Mouse (Mus musculus) spleen, postnatal 4 days (tissue): ENCODE measurements around the gene Tmem179b.

Experiments used
- DNase-seq, 2 experiments: peaks; one replicate each; pipeline ENCODE4 v3.0.0; 2022; ENCODE audit warnings: low spot score in 2 of 2

Gene Tmem179b

DNA sequence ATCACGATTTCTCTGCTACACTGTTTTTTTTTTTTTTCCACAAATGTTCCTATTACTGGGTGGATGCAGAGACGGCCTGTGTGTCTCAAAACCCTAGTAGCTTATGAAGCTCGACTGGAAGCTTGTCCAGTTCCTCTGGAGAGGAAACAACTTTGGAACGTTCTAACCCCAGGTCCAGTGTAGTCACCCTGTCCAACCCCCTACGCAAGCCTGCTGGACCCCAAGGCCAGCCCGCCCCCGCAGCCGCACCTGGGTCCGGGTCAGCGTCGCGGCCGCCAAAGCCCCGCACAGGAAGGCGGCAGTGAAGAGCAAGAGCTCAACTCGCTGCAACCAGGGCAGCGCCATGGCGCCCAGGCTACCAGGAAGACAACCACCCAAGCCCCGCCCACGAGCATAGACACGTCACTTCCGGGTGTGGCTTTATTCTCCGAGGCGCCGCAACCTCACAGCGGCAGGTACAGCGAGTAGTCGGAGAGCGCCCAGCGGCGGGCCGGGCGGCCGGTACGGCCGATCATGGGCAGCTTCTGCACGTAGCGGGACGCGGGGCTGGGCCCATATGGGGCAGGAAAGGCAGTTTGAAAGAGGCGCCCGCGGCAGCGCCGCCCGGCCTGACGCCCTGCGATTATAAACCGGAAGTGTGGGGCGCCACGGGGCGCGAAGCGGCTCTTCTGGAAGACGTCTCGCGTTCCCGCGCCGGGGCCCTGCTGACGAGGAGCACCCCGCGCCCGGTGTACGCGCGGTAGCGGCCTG lies at the start of gene Tmem179b:
Tmem179b (minus strand) TSS at position 382 of the 750 bp plus-strand sequence.
- DNase-seq = peak; percentile 97 to 99

DNA sequence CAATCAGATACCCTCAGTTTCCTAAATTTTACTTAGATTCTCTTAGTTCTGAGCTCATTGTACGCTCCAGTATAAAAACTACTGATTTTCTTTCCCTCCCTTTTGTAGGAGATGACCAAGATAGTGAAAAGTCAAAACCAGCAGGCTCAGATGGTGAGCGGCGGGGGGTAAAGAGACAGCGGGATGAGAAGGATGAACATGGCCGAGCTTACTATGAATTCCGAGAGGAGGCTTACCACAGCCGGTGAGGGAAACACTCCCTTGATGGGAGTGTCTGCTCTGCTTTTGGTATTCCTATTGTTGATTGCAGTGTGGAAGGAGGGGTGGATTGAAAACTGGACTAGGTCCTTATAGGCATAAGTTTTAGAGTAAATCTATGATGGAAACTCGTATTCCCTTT lies 48.4 kb upstream of the Tmem179b start:
- DNase-seq = no peak

DNA sequence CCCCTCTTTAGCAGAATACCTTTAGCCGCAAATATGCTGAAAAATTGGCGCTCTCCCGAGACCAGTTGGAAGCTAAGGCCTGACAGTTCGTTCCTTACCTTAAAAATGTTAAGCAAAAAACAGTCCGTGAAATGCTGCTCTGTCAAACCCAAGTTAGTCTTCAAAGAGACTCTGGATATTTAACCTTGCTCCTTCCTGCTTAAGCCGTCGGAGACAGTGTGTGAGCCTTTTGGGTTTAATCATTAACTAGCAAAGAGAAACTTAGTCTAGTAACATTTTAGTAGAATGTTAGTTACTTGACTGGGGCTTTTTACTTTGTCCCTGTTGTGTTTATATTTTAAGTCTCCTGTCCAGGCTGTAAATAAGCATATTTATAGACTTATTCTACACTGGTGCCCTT lies 46.9 kb upstream of the Tmem179b start:
- no peak for DNase-seq

DNA sequence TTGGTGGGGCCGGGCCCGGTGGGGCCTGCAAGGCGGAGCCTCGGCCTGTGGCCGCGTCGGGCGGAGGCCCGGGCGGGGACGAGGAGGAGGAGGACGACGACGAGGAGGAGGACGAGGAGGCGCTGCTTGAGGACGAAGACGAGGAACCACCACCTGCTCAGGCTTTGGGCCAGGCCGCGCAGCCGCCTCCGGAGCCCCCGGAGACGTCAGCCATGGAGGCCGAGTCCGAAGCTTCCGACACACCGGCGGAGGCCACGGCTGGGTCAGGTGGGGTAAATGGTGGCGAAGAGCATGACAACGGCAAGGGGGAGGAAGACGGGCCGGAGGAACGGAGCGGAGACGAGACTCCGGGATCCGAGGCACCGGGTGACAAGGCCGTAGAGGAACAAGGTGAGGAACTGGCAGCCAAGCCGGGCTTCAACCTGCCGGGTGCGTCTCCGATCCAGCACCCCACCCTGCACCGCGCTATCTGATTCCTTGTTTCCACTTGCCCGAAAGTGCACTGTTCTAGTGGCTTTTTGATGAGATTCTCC lies 46.2 kb upstream of the Tmem179b start:
- peak; percentile 68 to 84 for DNase-seq

DNA sequence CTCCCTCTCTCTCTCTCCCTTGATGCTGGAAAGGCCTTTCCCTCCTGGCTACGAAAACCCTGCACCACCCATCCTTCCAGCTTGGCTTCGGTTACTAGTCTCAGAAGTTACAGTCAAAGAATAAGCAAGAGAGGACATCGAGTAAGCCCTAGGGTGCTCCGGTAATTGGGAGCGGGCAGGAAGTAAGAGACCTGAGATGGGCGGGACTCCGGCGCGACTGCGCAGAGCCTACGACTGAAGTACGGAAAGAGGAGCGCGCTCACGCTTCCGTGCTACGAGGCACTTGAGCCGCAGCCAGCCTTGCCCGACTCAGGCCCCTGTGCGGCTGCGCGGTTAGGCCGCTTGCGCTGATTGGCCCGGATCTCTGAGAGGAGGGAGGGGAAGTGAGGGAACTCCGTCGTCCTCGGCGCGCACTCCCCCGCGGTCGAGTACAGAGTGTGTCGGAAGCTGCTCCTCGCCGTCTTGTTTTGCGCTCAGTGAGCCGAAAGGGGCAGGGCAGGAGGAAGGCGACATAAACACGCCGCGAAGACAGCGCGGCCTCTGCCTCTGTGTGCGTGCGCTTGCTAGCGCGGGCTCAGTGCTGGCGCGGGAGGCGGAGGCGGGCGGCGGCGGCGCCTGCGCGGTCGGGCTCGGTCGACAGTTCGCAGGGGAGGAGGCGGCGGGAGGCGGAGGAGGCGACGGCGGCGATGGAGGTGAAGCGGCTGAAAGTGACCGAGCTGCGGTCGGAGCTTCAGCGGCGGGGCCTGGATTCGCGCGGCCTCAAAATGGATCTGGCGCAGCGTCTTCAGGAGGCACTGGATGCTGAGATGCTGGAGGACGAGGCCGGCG lies 45.5 kb upstream of the Tmem179b start, which contains the start of gene Hnrnpul2:
Hnrnpul2 (plus strand) TSS at position 415 of the 828 bp plus-strand sequence.
- DNase-seq = peak; percentile 96 to 98

DNA sequence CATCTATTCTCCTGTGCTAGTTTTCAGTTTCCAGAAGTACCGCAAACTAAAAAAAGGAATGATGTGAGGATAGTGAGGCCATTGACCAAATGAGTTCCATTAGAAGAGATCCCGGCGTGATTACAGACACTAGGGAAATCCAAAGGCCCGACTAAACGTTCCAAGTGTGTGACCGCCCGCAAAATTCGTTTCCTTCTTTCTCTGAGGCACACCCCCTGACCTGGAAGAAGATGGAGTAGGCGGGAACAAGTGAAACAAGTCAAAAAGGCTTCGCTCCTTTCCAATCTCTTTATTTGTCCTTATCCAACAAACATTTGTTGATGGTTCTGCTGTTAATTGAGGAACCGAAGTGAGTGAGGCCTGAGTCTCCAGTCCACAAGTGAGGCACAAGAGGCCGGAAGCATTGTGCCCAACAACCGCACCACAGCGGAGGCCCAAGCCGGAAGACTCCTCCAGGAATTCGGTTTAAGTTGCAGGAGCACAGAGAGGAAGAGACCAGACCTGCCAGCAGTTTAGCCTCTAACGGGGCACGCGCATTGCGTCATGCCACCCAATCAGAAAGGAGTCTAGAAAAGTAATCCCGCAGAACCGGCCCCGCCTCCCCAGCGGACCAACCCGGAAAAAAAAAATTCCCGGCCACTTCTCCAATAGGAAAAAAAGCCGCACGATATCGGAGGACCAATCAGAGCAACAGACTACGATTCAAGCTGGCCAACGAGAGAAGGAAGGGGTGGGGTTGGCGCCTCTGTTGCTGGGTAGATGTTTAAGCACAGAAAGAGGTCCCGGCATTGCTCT lies 44.7 kb upstream of the Tmem179b start, which contains the start of gene Ttc9c:
Ttc9c (minus strand) TSS at position 533 of the 795 bp plus-strand sequence.
- peak; percentile 92 for DNase-seq

DNA sequence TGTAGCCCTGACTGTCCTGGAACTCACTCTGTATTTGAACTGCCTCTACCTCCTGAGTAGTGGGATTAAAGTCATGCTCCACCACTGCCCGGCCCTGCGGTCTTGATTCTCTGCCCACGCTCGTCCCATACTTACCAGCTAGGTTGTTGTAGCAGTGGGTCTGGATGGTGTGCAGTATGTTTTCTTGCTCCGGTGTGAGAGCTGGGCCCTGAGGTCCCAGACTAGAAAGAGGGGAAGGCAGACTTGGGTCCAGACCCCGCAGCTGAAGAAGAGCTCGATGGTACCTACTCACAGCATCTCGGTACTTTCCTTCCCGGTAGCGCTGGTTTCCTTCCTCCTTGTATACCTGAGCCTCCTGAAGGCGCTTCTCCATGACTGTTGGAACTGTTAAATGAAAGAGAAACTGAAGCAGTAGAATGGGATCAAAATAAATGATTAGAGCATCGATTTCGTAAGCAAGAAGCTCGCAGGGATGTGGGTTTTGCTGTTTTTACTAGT lies 44.1 kb upstream of the Tmem179b start:
- DNase-seq = no peak

DNA sequence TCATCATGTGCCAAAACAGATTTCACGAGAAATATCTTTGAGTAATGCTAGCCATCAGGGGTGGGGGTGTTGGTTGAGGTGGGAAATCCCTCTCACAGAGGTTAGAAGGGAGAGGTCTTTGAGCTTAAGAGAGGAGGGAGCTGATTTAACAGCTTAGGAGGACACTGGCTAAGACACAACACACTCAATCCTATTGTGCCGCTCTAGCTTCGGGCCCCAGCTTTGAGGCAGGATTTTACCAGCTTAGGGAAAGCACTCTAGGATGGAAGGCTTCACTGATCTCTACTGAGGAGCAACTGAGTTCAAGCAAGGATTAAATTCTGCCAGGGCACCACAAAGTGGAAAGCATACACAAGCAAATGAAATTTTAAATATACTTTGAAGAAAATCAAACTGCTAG lies 42.7 kb upstream of the Tmem179b start:
- no peak for DNase-seq

DNA sequence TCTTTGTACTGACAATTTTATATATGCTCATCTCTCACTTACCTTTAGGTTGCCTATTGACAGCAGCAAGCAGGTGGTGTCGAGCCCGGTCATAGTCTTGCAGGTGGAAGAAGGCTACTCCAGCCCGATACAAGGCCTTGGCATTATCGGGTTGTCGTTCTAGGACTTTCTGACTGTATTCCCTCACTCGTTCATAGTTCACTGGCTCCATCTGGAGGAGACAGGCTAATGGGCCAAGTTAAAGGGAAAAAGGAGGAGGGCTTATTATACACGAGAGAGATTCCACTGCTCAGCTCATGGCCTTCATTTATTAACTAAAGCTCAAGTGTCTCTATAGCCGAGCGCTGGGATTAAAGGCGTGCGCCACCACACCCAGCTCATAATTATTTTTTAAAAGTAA lies 41.5 kb upstream of the Tmem179b start:
- DNase-seq = no peak

DNA sequence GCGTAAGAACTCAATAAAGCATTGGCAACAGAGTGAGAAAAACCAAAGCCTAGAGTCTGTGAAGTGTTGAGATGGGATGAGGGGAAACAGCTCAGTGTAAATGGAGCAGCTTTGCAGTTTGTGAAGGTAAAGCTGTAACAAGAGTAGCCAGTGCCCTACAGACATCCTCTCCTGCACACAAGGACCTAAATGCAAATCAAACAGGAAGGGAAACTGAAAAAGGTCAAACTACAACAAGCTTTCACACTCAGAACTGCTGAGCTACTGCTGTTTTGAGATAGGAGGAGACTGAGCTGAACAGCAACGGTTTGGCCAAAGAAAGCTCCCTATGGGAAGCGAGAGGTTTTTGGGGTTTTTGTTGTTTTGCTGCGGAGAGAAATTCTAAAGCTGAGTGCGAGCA lies 32.5 kb upstream of the Tmem179b start:
- DNase-seq = no peak

DNA sequence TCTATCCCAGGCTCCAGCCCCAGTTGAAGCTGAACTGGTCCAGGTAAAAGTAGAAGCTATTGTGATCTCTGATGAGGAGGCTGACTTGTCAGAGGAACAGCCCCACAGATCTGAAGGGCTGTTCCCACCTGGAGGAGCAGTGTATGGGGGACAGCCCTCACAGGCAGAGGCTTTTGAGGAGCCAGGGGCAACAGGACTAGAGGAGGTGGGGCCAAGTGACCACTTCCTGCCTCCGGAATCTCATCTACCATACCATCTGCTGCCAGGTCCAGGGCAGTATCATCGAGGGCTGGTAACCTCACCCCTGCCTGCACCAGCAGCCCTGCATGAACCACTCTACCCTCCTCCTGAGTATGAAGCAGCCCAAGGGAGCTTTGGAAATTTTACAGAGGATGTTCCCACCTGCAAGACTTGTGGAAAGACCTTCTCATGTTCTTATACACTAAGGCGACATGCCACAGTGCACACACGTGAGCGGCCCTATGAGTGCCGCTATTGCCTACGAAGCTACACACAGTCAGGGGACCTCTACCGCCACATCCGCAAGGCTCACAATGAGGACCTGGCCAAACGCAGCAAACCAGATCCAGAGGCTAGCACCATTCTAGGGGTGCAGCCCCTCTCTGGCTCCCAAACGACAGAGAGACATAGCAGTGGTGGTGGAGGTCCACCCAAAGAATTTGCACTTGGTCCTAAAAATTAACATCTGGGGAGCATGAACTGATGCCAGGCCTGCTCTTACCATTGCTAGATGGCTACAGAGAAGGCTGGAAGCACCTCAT lies 29.8 kb upstream of the Tmem179b start:
- no peak for DNase-seq

DNA sequence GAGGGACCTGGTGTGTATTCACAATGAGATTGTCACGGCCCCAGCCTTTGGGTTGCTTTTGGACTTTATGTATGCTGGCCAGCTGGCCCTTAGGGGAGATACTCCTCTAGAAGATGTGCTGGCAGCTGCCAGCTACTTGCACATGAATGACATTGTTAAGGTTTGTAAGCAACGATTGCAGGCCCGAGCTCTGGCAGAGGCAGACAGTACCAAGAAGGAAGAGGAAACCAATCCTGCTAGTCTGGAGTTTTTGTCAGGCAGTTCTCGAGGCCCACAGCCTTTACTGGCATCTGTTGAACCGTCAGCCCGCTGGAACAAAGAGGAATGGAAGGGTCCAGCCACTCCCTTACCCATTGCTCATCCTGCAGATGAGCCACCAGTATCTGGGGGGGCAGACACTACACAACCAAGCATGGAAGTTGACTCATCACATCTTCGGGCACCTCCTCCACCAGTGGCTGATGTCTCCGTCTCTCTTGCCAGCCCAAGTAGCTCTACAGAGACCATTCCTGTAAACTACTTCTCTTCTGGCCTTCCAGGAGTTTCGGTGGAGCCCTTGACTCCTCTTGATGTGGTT lies 29.0 kb upstream of the Tmem179b start:
- DNase-seq = no peak

DNA sequence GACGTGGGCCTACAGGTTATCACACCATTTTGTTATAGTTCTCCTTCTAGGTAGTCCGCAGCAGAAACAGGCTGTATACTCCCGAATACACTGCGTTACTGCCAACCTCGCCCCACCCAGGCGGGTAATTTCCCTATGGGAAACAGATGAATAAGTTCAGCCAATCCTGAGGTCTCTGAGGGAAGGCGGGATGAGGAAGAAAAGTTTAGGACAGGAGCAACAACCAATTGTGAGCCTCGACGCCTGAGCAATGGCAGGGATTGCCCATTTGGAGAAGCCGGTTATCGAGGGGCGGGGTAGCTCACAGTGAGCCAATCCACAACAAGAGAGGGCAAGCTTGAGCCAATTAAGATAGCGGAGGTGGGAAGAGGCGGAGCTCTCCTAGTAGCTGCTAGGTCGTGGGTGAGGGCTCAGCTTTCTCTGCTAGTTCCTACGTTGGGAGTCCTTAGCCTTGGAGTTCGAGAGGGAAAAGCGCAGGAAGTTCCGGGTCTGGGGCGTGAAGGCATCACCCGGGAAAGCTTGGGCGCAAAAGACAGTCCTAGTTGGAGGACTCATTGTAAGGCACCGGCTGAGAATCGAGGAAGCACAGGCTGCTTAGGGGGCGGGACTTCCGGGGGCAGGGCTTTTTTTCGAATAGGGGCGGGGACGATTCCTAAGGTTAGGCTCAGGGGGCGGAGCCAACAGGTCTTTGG lies 28.0 kb upstream of the Tmem179b start, which contains the start of gene Zbtb3:
Zbtb3 (plus strand) TSS at position 426 of the 692 bp plus-strand sequence.
- peak; percentile 91 to 92 for DNase-seq

DNA sequence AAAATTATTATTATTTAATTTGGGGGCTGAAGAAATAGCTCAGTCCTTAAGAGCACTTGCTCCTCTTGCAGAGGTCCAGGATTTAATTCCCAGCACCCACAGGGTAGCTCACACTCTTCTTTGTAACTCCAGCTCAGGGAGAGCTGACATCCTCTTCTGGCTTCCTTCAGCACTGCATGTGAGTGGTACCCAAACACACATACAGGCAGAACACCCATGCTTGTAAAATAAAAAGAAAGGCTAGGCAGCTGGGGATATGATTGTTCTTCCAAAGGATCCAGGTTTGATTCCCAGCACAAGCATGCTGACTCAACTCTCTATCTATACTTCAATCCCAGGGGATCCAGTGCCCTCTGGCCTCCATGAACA lies 24.7 kb upstream of the Tmem179b start:
- no peak for DNase-seq

DNA sequence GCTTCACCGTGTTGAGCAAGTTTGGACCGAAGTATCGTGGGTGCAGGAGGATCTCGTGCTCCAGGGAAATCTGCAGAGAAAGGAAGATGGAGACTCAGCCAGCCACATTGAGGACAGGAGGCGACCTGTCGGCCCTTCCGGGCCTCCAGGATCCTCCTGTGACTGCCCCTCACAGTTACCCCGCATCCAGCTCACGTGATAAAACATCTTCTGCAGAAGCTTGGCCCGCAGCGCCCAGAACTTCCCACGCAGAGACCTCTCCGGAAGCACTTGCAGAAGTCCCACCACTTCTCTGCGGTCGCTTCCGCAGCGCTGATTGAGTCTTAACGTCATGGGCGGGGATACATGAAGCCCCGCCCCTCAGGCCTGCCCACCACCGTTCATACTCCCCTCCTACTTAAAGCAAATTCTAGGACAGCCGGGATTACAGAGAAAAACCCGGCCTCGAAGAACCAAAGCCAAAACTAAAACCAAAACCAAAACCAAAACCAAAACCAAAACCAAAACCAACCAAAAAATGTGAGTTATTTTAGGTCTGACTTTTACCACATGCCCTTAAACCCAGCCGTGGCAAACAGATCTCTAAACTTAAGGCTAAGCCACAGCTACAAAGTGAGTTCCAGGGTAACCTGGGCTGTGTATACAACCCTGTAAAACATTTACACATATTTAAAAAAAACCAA lies 24.1 kb upstream of the Tmem179b start, which contains the start of gene Polr2g:
Polr2g (minus strand) TSS at position 314 of the 683 bp plus-strand sequence.
- peak; percentile 86 to 92 for DNase-seq

DNA sequence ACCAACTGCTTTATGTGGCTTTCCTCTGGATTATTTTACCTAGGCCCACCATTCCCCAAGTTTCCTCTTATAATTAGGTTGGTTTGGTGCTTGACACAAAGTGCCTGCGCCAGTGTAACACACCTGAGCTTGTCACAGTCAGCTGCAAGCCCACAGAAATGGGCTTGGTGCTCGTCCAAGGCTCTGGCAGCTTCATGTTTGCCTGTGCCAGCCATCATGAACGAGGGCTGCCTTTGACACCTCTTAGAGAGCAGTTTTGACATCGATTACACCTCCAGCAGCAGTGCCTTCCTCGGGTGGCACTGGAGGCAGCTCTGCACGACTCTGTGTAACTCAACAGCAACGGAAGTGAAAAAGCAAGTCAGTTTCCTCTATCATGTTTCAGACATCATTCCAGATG lies 15.9 kb upstream of the Tmem179b start:
- no peak for DNase-seq

DNA sequence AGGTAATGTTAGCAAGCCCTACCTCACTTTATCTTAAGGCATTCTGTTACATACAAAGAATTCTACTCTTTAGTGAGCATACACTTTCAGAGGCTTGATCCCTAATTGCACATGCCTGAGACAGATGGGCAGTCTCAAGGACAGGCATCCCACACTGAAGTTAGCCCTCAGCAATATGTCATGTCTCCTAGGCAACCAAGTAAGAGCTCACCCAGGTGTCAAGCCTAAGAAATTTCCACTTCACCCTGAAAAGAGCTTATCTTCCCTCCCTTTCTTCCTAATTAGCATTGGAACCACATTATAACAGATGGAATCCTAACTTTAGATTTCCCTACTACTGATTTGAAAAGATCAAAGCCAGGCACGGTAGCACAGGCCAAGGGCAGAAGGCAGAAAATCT lies 14.9 kb upstream of the Tmem179b start:
- no peak for DNase-seq

DNA sequence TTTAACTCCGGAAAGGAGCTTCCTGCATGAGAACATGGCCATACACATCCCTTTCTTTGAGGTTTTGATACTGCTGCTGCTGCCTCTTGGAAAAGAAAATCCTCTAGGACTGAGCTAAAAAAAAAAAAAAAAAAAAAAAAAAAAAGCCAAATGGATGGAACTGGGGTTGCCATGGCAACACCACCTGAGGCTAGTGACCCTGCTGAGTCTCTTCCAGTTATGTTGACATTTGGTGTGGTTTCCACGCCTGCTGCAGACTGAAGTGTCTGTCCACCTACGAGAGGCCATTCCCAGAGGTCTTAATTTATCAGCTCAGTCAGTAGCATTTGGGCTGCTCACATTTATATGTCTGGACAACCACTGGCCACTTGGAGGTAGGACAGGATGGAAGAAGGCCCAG lies 14.3 kb upstream of the Tmem179b start:
- no peak for DNase-seq
